28 mouse cellular contexts compared by ENCODE assay signal in the genomic region with DNA sequence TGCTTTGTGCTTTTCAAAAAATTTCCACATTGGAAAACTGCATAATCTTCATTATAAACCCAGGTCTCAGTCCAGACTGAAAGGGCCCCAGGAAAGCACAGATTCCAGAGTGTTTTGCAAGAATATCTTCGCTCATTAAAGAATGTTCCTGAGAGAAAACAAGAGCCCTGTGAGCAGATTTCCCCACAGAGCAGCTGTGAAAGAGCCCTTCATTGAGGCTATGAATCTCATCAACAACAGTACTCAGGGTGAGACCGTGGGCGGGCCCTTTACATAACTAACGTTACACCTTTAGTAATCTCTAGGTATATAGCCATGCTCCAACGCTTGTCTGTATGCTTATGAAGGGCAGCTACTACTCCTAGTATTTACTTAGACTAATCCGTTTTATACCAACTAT. TPM values are rescaled to one million over a fixed set of nuclear protein-coding genes. Genes with fewer than 3 reads are reported as not detected.
DNase-seq lines count a peak whose midpoint lies in the region; ATAC-seq and TF ChIP-seq lines count a peak whose summit lies in the region.
"Had no signal": no experiment of that assay in that cellular context is flagged by ENCODE, and none has a peak within 500 bp of the region (broad histone marks: within the 10 kb centered on the region; RNA-seq: fewer than 3 reads in every experiment).

No protein-coding gene starts in this region.

- no peaks in the 10 kb centered on the region for H3K27me3 ChIP-seq in midbrain, embryonic 14.5 days (ENCODE audit: control insufficient read depth, insufficient read depth, low read length)
- H3K27me3 ChIP-seq: embryonic facial prominence, embryonic 13.5 days; heart, embryonic 15.5 days; hindbrain, embryonic 12.5 days; midbrain, embryonic 12.5 days; neural tube, embryonic 13.5 days; Patski had no signal

- H3K27ac ChIP-seq in layer of hippocampus, adult 2 months = peak overlapping the region; percentile 11; the same call in 1 of the 2 replicates
- peak overlapping the region; percentile 63; the same call in 1 of the 2 replicates for H3K27ac ChIP-seq in ES-E14 (ENCODE audit: insufficient read depth, low read depth, low read length, poor library complexity, severe bottlenecking)
- no peak overlapping the region for H3K27ac ChIP-seq in midbrain, embryonic 14.5 days (replicated peaks; ENCODE audit: low read depth, low read length)
- H3K27ac ChIP-seq: embryonic facial prominence, embryonic 13.5 days; heart, embryonic 10.5 days; heart, embryonic 15.5 days; liver, embryonic 12.5 days; midbrain, embryonic 12.5 days had no signal

- no peaks in the 10 kb centered on the region for H3K9me3 ChIP-seq in ES-E14 (ENCODE audit: control insufficient read depth, insufficient read depth, low read depth, low read length)
- no peaks in the 10 kb centered on the region for H3K9me3 ChIP-seq in midbrain, embryonic 14.5 days (ENCODE audit: control insufficient read depth, low read length)
- H3K9me3 ChIP-seq: embryonic facial prominence, embryonic 13.5 days; G1E; heart, embryonic 10.5 days; heart, embryonic 15.5 days; hindbrain, embryonic 12.5 days; liver, embryonic 12.5 days; midbrain, embryonic 12.5 days; neural tube, embryonic 13.5 days had no signal

- H3K4me1 ChIP-seq in ES-E14 (ENCODE audit: control insufficient read depth in 2 of 2, insufficient read depth in 2 of 2, low read length in 2 of 2, poor library complexity in 1 of 2) = peaks cover 22 to 33% of the 10 kb centered on the region in 2 experiments
- no peaks in the 10 kb centered on the region for H3K4me1 ChIP-seq in midbrain, embryonic 14.5 days (ENCODE audit: control insufficient read depth, insufficient read depth, low read length)
- H3K4me1 ChIP-seq: embryonic facial prominence, embryonic 13.5 days; heart, embryonic 10.5 days; heart, embryonic 15.5 days; liver, embryonic 12.5 days; midbrain, embryonic 12.5 days had no signal

- H3K4me3 ChIP-seq in layer of hippocampus, adult 2 months = no peak overlapping the region
- no peak overlapping the region for H3K4me3 ChIP-seq in ES-E14 (ENCODE audit: insufficient read depth in 1 of 2, low read depth in 1 of 2, low read length in 2 of 2, poor library complexity in 1 of 2, severe bottlenecking in 1 of 2)
- H3K4me3 ChIP-seq in midbrain, embryonic 14.5 days (replicated peaks; ENCODE audit: low read depth, low read length) = no peak overlapping the region
- H3K4me3 ChIP-seq: embryonic facial prominence, embryonic 13.5 days; heart, embryonic 10.5 days; heart, embryonic 15.5 days; hindbrain, embryonic 12.5 days; liver, embryonic 12.5 days; megakaryocyte, embryonic 14.5 days; midbrain, embryonic 12.5 days; neural tube, embryonic 13.5 days had no signal

- in situ Hi-C loops in ES-E14 (cut with MboI; ENCODE audit: low sequenced_read_pairs in 2 of 2, unreplicated experiment in 2 of 2) = no loop called here

- H3K36me3 ChIP-seq in ES-E14 (ENCODE audit: control insufficient read depth, insufficient read depth, low read length, poor library complexity, severe bottlenecking) = no peaks in the 10 kb centered on the region
- H3K36me3 ChIP-seq in midbrain, embryonic 14.5 days (ENCODE audit: control insufficient read depth, insufficient read depth, low read length) = no peaks in the 10 kb centered on the region
- H3K36me3 ChIP-seq: embryonic facial prominence, embryonic 13.5 days; G1E; heart, embryonic 10.5 days; heart, embryonic 15.5 days; hindbrain, embryonic 12.5 days; liver, embryonic 12.5 days; midbrain, embryonic 12.5 days; neural tube, embryonic 13.5 days had no signal

- no peak for DNase-seq in layer of hippocampus, adult 2 months (ENCODE audit: low spot score in 2 of 2)
- no peak for DNase-seq in layer of hippocampus, adult 18-20 months (ENCODE audit: low spot score in 2 of 2)
- DNase-seq in ES-E14 (ENCODE audit: low read depth, low spot score) = no peak
- DNase-seq in fat pad, adult 2 months (ENCODE audit: extremely low read depth, low read depth, low spot score) = peak; percentile 66
- DNase-seq in midbrain, embryonic 14.5 days = no peak
- no peak for DNase-seq in cerebellum, postnatal 14 days
- no peak for DNase-seq in layer of hippocampus, adult 8-10 months (ENCODE audit: low spot score in 2 of 2)
- DNase-seq: adrenal gland, postnatal 25 days; cerebellum, adult 11-12 months; cerebellum, adult 9-11 months; heart, postnatal 36 days; kidney, adult 9 months; kidney, postnatal 14 days; layer of hippocampus, postnatal 36 days; left cerebral cortex, postnatal 4 days; liver, postnatal 0 days; thymus, postnatal 4 days had no signal

- ATAC-seq in midbrain, embryonic 14.5 days (ENCODE audit: low FRiP score, low TSS enrichment) = no peak
- ATAC-seq: CD4-positive, CD25-positive, alpha-beta regulatory T cell, adult 4 months; liver, embryonic 12.5 days; liver, postnatal 0 days; Patski had no signal

- 79% methylated on average over 6 of the region's 6 CpGs for WGBS in midbrain, embryonic 14.5 days

- TF ChIP-seq CTCF in layer of hippocampus, adult 2 months (conservative IDR thresholded peaks at IDR 0.05) = no peak

- H3K4me2 ChIP-seq in midbrain, embryonic 14.5 days (ENCODE audit: low read length) = no peak overlapping the region
- H3K4me2 ChIP-seq: embryonic facial prominence, embryonic 13.5 days; heart, embryonic 15.5 days; hindbrain, embryonic 12.5 days; liver, embryonic 12.5 days; midbrain, embryonic 12.5 days; neural tube, embryonic 13.5 days had no signal

- H3K9ac ChIP-seq in ES-E14 (ENCODE audit: insufficient read depth, low read depth, low read length, poor library complexity, severe bottlenecking) = no peak overlapping the region; the same call in 1 of the 2 replicates
- no peak overlapping the region for H3K9ac ChIP-seq in midbrain, embryonic 14.5 days (replicated peaks; ENCODE audit: low read length)
- H3K9ac ChIP-seq: embryonic facial prominence, embryonic 13.5 days; heart, embryonic 15.5 days; hindbrain, embryonic 12.5 days; liver, embryonic 12.5 days; liver, postnatal 0 days; midbrain, embryonic 12.5 days; neural tube, embryonic 13.5 days had no signal

TF ChIP-seq in ES-E14, 5 proteins besides CTCF, POLR2A, EP300 and RAD21:
- TF ChIP-seq ZC3H11A (IDR thresholded peaks at IDR 0.05; ENCODE audit: borderline replicate concordance, low read depth, low read length) (no peak), ZNF384 (IDR thresholded peaks at IDR 0.05; ENCODE audit: low read depth, low read length) (no peak), MAFK (IDR thresholded peaks at IDR 0.05; ENCODE audit: insufficient read depth, low read depth, low read length) (no peak), CHD2 (IDR thresholded peaks at IDR 0.05; ENCODE audit: low read depth, low read length) (no peak), HCFC1 (IDR thresholded peaks at IDR 0.05; ENCODE audit: borderline replicate concordance, insufficient read depth, low read length) (no peak)

RNA-seq across cellular contexts. Expression of gene Lifr, which starts 27.5 kb away (rescaled TPM):
- 10 to 100 TPM; 51.3 to 52.9 TPM for total RNA-seq in layer of hippocampus, adult 2 months (2021)
- total RNA-seq in layer of hippocampus, adult 18-20 months (2021) = 10 to 100 TPM; 57.9 to 65.4 TPM
- 89.3 and 99.9 TPM in 2 replicates for total RNA-seq in ES-E14 (2012; rRNA removed)
- 11.8 and 17.5 TPM in 2 replicates for polyA plus RNA-seq in midbrain, embryonic 14.5 days (2014; fragmentation: Nextera tagmentation; extraction: Ambion mirVana)
- 10 to 100 TPM; 43.7 to 56.5 (median 52.1) TPM for total RNA-seq in layer of hippocampus, adult 8-10 months (2022)
- polyA plus RNA-seq: G1E had no signal
